Mouse (Mus musculus) intestine, postnatal 0 days (tissue): ENCODE data around the gene Adra2b. TPM values are rescaled to one million over a fixed set of nuclear protein-coding genes. Genes with fewer than 3 reads are reported as not detected.
A peak's percentile ranks its signal among the peaks of the same experiment; 100 is the strongest.

Experiments used
- ATAC-seq: fragments of 200-750 bp; cut with Nextera tagmentation; 2 replicates; pipeline ENCODE4 v1.8.0; 2017; ENCODE audit warnings: mild to moderate bottlenecking, moderate TSS enrichment, moderate library complexity
- H3K27ac ChIP-seq: fragments of 300-500 bp; sonication (generic); 2 replicates; pipeline ENCODE4 v1.5.1; 2014; ENCODE audit warnings: mild to moderate bottlenecking, low read depth, low read length, moderate library complexity
- H3K27me3 ChIP-seq: fragments of 300-500 bp; sonication (generic); replicated peaks from 2 replicates; pipeline ENCODE4 v1.6.1; 2014; ENCODE audit warnings: low read length, mixed read lengths; ENCODE audit not compliant: control insufficient read depth, insufficient read depth
- H3K36me3 ChIP-seq: fragments of 300-500 bp; sonication (generic); 2 replicates; pipeline ENCODE4 v1.6.1; 2014; ENCODE audit warnings: mild to moderate bottlenecking, moderate library complexity; ENCODE audit not compliant: control insufficient read depth, insufficient read depth
- H3K4me1 ChIP-seq: fragments of 300-500 bp; sonication (generic); replicated peaks from 2 replicates; pipeline ENCODE4 v1.6.1; 2014; ENCODE audit warnings: antibody characterized with exemption, low read length, mixed read lengths; ENCODE audit not compliant: control insufficient read depth, insufficient read depth
- H3K4me2 ChIP-seq: fragments of 300-500 bp; sonication (generic); replicated peaks from 2 replicates; pipeline ENCODE4 v1.6.1; 2014; ENCODE audit warnings: low read depth, mild to moderate bottlenecking, moderate library complexity
- H3K4me3 ChIP-seq: fragments of 300-500 bp; sonication (generic); 2 replicates; pipeline ENCODE4 v1.5.1; 2014; ENCODE audit warnings: low read depth, low read length
- H3K9ac ChIP-seq: fragments of 300-500 bp; sonication (generic); 2 replicates; pipeline ENCODE4 v1.6.1; 2014; ENCODE audit warnings: mild to moderate bottlenecking, low read depth, low read length
- H3K9me3 ChIP-seq: fragments of 300-500 bp; sonication (generic); 2 replicates; pipeline ENCODE4 v1.6.1; 2016; ENCODE audit warnings: mixed run types; ENCODE audit not compliant: control insufficient read depth
- CTCF ChIP-seq: sonication (generic); IDR thresholded peaks from 2 replicates; pipeline ENCODE4 v1.5.1; 2016; ENCODE audit warnings: low read depth, mild to moderate bottlenecking, control low read depth, antibody characterized with exemption, moderate library complexity
- WGBS: fragments of 180-500 bp; shearing (Covaris S2); extraction: QIAGEN DNeasy Blood & Tissue Kit; methylation state at CpG from one replicate; pipeline ENCODE4 v1.1.7; 2014; 5-methylcytosine and 5-hydroxymethylcytosine counted together
- polyA plus RNA-seq: library from polyadenylated mRNA; unstranded; fragments of >200 nt; fragmentation: Nextera tagmentation; extraction: Ambion mirVana; gene quantifications from 2 replicates; pipeline ENCODE4 v1.2.1, GENCODE M21; 2015

The Adra2b gene
- polyA plus RNA-seq, 1 experiment from 2014 or later, result 1.4 TPM

- no peak overlapping the region for H3K4me2 ChIP-seq
- no peaks in the 10 kb centered on the region for H3K27me3 ChIP-seq
- no peak overlapping the region for H3K9ac ChIP-seq
- H3K27ac ChIP-seq, result no peak overlapping the region
- no peak overlapping the region for H3K4me3 ChIP-seq
- no peak for TF ChIP-seq CTCF
- ATAC-seq, result no peak
- no peaks in the 10 kb centered on the region for H3K9me3 ChIP-seq
- WGBS, result 71% methylated on average over 13 of the region's 13 CpGs
- H3K4me1 ChIP-seq, result no peaks in the 10 kb centered on the region
- no peaks in the 10 kb centered on the region for H3K36me3 ChIP-seq
Measured at GRCm38 (mm10) chr2:127347147-127347985, 15.6 kb upstream of the Adra2b start.

GRCm38 (mm10) chr2:127353881-127354280 lies 9.1 kb upstream of the Adra2b start:
- H3K4me2 ChIP-seq, result no peak overlapping the region
- H3K4me3 ChIP-seq, result no peak overlapping the region
- 0 out of 2 replicates have a peak, but pooled peaks cover 4% of the 10 kb centered on the region for H3K27me3 ChIP-seq
- no peak overlapping the region for H3K27ac ChIP-seq
- no peak overlapping the region for H3K9ac ChIP-seq
- no peak for ATAC-seq
- no peaks in the 10 kb centered on the region for H3K4me1 ChIP-seq
- H3K9me3 ChIP-seq, result no peaks in the 10 kb centered on the region
- H3K36me3 ChIP-seq, result no peaks in the 10 kb centered on the region
- 79% methylated on average over 4 of the region's 4 CpGs for WGBS
- no peak for TF ChIP-seq CTCF

GRCm38 (mm10) chr2:127363282-127363652 lies 259 bp downstream of the Adra2b start:
- Histone ChIP-seq H3K4me2 (peak overlapping the region; percentile 73), H3K4me1 (no peaks in the 10 kb centered on the region), H3K27ac (no peak overlapping the region), H3K36me3 (no peaks in the 10 kb centered on the region), H3K9ac (no peak overlapping the region), H3K4me3 (peak overlapping the region; percentile 44), H3K9me3 (no peaks in the 10 kb centered on the region), H3K27me3 (peaks cover 54% of the 10 kb centered on the region)
- 2% methylated on average over 28 of the region's 28 CpGs for WGBS
- TF ChIP-seq CTCF, result no peak
- no peak for ATAC-seq

DNA sequence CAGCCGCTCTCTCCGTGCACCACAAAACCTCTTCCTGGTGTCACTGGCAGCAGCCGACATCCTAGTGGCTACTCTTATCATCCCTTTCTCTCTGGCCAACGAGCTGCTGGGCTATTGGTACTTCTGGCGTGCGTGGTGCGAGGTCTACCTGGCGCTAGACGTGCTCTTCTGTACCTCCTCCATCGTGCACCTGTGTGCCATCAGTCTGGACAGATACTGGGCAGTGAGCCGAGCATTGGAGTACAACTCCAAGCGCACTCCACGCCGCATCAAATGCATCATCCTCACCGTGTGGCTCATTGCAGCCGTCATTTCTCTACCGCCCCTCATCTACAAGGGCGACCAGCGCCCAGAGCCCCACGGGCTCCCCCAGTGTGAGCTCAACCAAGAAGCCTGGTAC lies 688 bp downstream of the Adra2b start:
- H3K36me3 ChIP-seq, result no peaks in the 10 kb centered on the region
- ATAC-seq, result no peak
- no peak overlapping the region for H3K27ac ChIP-seq
- H3K9me3 ChIP-seq, result no peaks in the 10 kb centered on the region
- 5% methylated on average over 20 of the region's 20 CpGs for WGBS
- H3K4me3 ChIP-seq, result peak overlapping the region; percentile 44
- H3K4me2 ChIP-seq, result peak overlapping the region; percentile 73
- no peaks in the 10 kb centered on the region for H3K4me1 ChIP-seq
- no peak overlapping the region for H3K9ac ChIP-seq
- no peak for TF ChIP-seq CTCF
- H3K27me3 ChIP-seq, result peaks cover 51% of the 10 kb centered on the region

GRCm38 (mm10) chr2:127364452-127364851 lies 1.4 kb downstream of the Adra2b start:
- no peak overlapping the region for H3K9ac ChIP-seq
- 12% methylated on average over 8 of the region's 8 CpGs for WGBS
- H3K27me3 ChIP-seq, result peaks cover 50% of the 10 kb centered on the region
- H3K4me1 ChIP-seq, result no peaks in the 10 kb centered on the region
- no peak overlapping the region for H3K4me3 ChIP-seq
- no peaks in the 10 kb centered on the region for H3K9me3 ChIP-seq
- TF ChIP-seq CTCF, result no peak
- peak overlapping the region; percentile 73 for H3K4me2 ChIP-seq
- H3K36me3 ChIP-seq, result no peaks in the 10 kb centered on the region
- H3K27ac ChIP-seq, result no peak overlapping the region
- no peak for ATAC-seq

DNA sequence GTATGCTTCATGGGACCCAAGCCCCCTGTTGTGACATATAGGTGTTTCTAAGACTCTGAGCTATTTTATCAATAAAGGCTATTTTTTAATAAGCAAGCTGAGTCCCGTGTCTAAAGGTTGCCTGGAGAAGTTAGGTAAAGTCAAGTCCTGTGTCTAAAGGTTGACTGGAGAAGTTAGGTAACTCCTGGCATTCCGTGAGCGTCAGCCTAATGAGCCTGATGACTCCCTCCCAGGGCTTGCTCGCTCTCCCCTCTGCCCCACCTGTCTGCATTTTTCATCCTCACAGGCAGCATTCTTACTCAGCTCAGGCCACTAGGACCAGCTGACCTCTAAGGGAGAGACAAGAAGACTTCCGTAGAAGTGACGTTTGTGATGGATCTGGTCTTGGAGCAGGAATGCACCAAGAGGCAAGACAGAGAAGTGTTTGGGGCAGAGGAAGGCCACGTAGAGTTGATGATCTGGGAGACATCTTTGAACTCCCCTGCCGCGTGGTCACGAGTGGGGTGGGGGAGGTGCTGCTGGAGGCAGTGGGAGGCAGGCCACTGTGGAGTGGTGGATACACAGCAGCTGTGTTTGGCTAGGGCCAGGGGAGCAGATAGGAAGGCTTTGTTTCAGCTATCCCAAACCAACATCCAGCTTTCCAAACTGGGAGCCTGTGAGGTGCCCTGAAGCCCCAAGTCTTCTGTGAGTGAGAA lies 4.3 kb downstream of the Adra2b start:
- TF ChIP-seq CTCF, result no peak
- WGBS, result 40% methylated on average over 10 of the region's 10 CpGs
- no peaks in the 10 kb centered on the region for H3K9me3 ChIP-seq
- peaks cover 34% of the 10 kb centered on the region for H3K27me3 ChIP-seq
- no peaks in the 10 kb centered on the region for H3K4me1 ChIP-seq
- H3K9ac ChIP-seq, result no peak overlapping the region
- H3K4me2 ChIP-seq, result no peak overlapping the region
- H3K4me3 ChIP-seq, result no peak overlapping the region
- no peak overlapping the region for H3K27ac ChIP-seq
- no peaks in the 10 kb centered on the region for H3K36me3 ChIP-seq
- ATAC-seq, result no peak
